Mouse (Mus musculus): ENCODE results near the gene Uhrf2. TPM values are rescaled to one million over a fixed set of nuclear protein-coding genes. Genes with fewer than 3 reads are reported as not detected.

Uhrf2 gene
- total RNA-seq, 2 experiments from 2014 or later, result 31.7 to 39.0 TPM

DNA sequence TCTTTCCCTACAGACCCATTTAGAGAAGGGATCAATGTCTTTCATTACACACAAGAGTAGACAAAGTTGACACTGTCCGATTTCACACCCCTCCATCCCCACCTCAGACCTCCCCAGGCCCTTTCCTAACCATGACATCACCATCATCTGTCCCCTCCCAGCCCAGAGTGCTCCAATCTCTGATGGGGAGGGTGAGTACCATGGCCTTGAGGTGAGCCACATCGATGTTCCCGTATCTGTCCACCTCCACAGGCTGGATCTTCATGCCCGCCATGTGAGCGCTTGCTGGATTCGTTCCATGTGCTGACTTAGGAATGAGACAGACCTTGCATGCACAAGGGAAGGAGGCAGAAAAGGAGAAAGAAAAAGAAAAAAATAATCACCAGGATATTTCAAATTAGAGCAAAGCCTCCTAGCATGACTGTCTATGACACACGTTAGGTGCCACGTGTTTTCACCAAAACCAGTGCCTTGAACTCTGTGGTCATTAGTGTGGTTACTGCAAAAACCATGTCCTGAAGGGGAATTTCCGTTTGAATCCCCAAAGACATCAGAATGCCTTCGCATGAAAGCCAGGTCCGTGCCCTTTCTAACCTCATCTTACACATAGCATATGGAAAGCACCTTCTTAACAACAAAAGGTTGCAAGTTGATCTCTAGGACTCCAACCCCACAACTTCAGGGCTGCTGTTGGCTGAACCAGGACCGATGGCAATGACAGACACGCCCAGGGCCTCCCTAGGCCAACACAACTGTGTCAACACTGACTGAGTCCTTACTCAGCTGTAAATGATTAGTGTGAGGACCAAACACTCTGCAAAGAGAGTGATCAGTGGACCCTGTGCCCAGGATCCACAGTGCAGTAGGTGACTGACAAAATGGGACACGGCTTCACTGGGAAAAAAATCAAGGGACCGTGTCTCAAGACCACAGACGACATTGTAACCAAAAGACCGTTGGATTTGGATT is 88.3 kb downstream of the Uhrf2 start:
- DNase-seq (ENCODE audit: low spot score in 2 of 2), result no peak

DNA sequence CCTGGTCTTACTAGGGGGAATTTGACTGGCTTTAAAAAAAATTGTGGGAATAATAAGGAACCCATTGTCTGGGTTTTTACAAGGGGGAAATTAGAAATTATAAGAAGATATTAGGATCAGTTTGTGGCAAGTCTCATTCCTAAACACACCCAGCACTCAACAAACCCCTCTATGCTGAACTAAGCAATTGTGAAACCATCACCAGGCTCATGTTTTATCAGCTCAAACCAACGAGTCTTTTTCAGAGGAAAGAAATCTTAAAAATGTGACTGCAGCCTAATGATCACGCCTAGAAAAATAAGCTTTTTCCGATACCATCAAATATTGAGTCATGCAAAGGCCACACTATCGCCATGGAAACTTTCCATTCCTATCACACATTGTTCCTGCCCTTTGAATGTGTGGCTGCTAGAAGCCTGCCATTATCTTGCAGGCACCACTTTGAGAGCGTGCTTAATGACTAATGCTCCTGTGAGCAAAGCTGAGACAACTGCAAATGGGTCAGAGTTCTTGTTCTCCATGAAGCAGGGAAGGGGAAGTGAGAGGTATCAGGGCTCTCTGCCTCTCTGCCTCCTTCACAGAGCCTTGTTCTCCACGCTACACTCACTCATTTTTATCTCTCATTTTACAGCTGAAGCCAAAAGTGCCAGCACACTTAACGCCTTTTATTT is 94.8 kb downstream of the Uhrf2 start:
- no peak for DNase-seq (ENCODE audit: low spot score in 2 of 2)

DNA sequence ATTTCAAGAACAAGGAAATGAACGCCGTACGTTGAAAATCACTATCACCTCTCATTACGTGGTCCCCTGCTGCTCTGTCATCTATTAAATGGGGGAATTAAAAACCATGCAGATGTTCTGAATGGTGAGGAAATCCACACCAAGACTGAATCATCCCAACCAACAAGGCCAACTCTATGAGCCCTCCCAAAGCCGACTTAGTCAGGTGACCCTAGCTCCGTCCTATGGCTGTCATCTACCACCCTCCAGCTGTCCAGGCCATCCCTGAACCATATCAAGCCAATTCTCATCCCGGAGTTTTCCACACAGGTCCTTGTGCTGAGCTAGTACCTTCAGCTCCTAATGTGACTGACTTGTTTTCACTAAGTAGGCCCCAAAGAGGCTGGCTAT is 95.4 kb downstream of the Uhrf2 start:
- DNase-seq (ENCODE audit: low spot score in 2 of 2), result no peak

- DNase-seq (ENCODE audit: low spot score in 2 of 2), result no peak
Measured at GRCm38 (mm10) chr19:30128177-30128576, 97.9 kb downstream of the Uhrf2 start.

- no peak for DNase-seq (ENCODE audit: low spot score in 2 of 2)
Measured at GRCm38 (mm10) chr19:30136308-30136707, 106.0 kb downstream of the Uhrf2 start.

Other genes starting within 250 kb of the Uhrf2 start
- 10 to 100 TPM; 15.6 to 16.5 TPM for gene 9930021J03Rik, start 224.5 kb upstream of the Uhrf2 start, total RNA-seq (2021)
- 10 to 100 TPM; 17.1 to 17.6 TPM for gene Ranbp6, start 217.5 kb upstream of the Uhrf2 start, total RNA-seq (2021)
- 10 to 100 TPM; 15.4 to 15.5 TPM for gene Il33, start 105.4 kb upstream of the Uhrf2 start, total RNA-seq (2021)
- not detected for gene Trpd52l3, start 26.7 kb upstream of the Uhrf2 start, total RNA-seq (2021)
- 1 to 10 TPM; 1.3 to 1.7 TPM for gene Gldc, start 144.9 kb downstream of the Uhrf2 start, total RNA-seq (2021)
- not detected for gene Mbl2, start 202.4 kb downstream of the Uhrf2 start, total RNA-seq (2021)

Data from adrenal gland, adult 18-20 months (tissue).